Mouse (Mus musculus): ENCODE data around the gene Ago4. TPM values are rescaled to one million over a fixed set of nuclear protein-coding genes. Genes with fewer than 3 reads are reported as not detected.

The Ago4 gene
- total and polyA plus RNA-seq, 3 experiments = 0.42 to 1.8 TPM; not detected in 1

DNA sequence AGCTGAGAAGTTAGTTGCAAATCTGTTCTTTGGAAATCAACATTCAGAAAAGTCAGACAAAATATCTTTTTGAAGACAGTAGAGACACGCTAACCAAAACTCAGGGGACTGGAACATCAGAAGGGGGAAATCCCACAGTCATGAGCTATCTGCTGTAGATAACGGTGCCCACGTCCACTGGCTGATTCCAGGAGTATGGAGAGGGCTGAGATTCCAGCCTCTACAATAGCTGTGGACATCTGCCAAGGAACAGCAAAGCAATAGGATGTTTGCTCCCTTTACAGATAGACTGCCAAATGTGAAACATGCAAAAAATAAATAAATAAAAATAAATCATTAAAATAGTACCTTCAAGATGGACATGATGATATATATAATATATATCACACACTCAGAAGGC lies 88.7 kb downstream of the Ago4 start:
- no peaks in the 10 kb centered on the region for H3K4me1 ChIP-seq (ENCODE audit: control insufficient read depth in 1 of 2, insufficient read depth in 2 of 2, low read length in 2 of 2)
- no peaks in the 10 kb centered on the region for H3K79me2 ChIP-seq (ENCODE audit: control insufficient read depth, insufficient read depth, low read length, poor library complexity)
- no peak overlapping the region for H3K9ac ChIP-seq (ENCODE audit: control insufficient read depth, low read depth, low read length, poor library complexity, severe bottlenecking)
- no peak overlapping the region for H3K27ac ChIP-seq (ENCODE audit: control insufficient read depth, low read depth, low read length)
- peaks cover 0 to 7% of the 10 kb centered on the region in 2 experiments; a peak in 2 of 4 replicates for H3K36me3 ChIP-seq (ENCODE audit: control insufficient read depth in 1 of 2, insufficient read depth in 2 of 2, low read length in 2 of 2)
- no peaks in the 10 kb centered on the region for H3K9me3 ChIP-seq (replicated peaks; ENCODE audit: insufficient read depth, low read length)
- H3K27me3 ChIP-seq (ENCODE audit: control insufficient read depth in 1 of 2, insufficient read depth in 2 of 2, low read length in 2 of 2) = no peaks in the 10 kb centered on the region
- no peak overlapping the region for H3K4me3 ChIP-seq (ENCODE audit: control insufficient read depth in 1 of 2, insufficient read depth in 1 of 2, low read depth in 2 of 2, low read length in 2 of 2)
- TF ChIP-seq ETS1 (IDR thresholded peaks at IDR 0.05; ENCODE audit: low read depth, low read length) (no peak), ZNF384 (IDR thresholded peaks at IDR 0.05; ENCODE audit: low read depth, low read length) (no peak), POLR2AphosphoS2 (IDR thresholded peaks at IDR 0.05; ENCODE audit: low read length) (no peak), MAZ (IDR thresholded peaks at IDR 0.05; ENCODE audit: low read depth, low read length) (no peak), MAX (IDR thresholded peaks at IDR 0.05; ENCODE audit: low read length) (no peak), SIN3A (IDR thresholded peaks at IDR 0.05; ENCODE audit: low read length) (no peak), ZMIZ1 (IDR thresholded peaks at IDR 0.05; ENCODE audit: low read depth, low read length) (no peak), USF1 (IDR thresholded peaks at IDR 0.05; ENCODE audit: low read depth, low read length) (no peak), MXI1 (IDR thresholded peaks at IDR 0.05; ENCODE audit: low read depth, low read length) (no peak), GATA1 (IDR thresholded peaks at IDR 0.05; ENCODE audit: low read depth, low read length) (no peak), CHD2 (IDR thresholded peaks at IDR 0.05; ENCODE audit: low read length) (no peak)
- DNase-seq (ENCODE audit: low read depth, low spot score) = no peak

Other genes with a start within 250 kb of the Ago4 start
- not detected in 2 replicates for gene Col8a2, start 246.7 kb downstream of the Ago4 start, total RNA-seq (2012; rRNA removed)
- gene Col8a2, start 246.7 kb downstream of the Ago4 start, polyA plus RNA-seq (2012; ENCODE audit: insufficient read depth in 1 of 2, insufficient read length in 2 of 2, low read depth in 1 of 2, low replicate concordance in 2 of 2, missing spikeins in 1 of 2) = not detected
- gene Adprhl2, start 211.8 kb downstream of the Ago4 start, total RNA-seq (2012; rRNA removed) = 53.2 and 62.0 TPM in 2 replicates
- gene Adprhl2, start 211.8 kb downstream of the Ago4 start, polyA plus RNA-seq (2012; ENCODE audit: insufficient read depth in 1 of 2, insufficient read length in 2 of 2, low read depth in 1 of 2, low replicate concordance in 2 of 2, missing spikeins in 1 of 2) = 10 to 100 TPM in 1 of 2 experiments, not detected in 1; 53.7 TPM
- gene Tekt2, start 207.8 kb downstream of the Ago4 start, total RNA-seq (2012; rRNA removed) = 0.20 TPM in 1 of 2 replicates, not detected in the other
- under 1 TPM in 1 of 2 experiments, not detected in 1; 0.25 TPM for gene Tekt2, start 207.8 kb downstream of the Ago4 start, polyA plus RNA-seq (2012; ENCODE audit: insufficient read depth in 1 of 2, insufficient read length in 2 of 2, low read depth in 1 of 2, low replicate concordance in 2 of 2, missing spikeins in 1 of 2)
- 6.0 and 7.3 TPM in 2 replicates for gene Ago3, start 103.9 kb downstream of the Ago4 start, total RNA-seq (2012; rRNA removed)
- gene Ago3, start 103.9 kb downstream of the Ago4 start, polyA plus RNA-seq (2012; ENCODE audit: insufficient read depth in 1 of 2, insufficient read length in 2 of 2, low read depth in 1 of 2, low replicate concordance in 2 of 2, missing spikeins in 1 of 2) = 1 to 10 TPM in 1 of 2 experiments, not detected in 1; 7.9 TPM
- gene Ago1, start 64.9 kb downstream of the Ago4 start, total RNA-seq (2012; rRNA removed) = 5.4 and 6.0 TPM in 2 replicates
- gene Ago1, start 64.9 kb downstream of the Ago4 start, polyA plus RNA-seq (2012; ENCODE audit: insufficient read depth in 1 of 2, insufficient read length in 2 of 2, low read depth in 1 of 2, low replicate concordance in 2 of 2, missing spikeins in 1 of 2) = 100 to 1,000 TPM in 1 of 2 experiments, 10 to 100 TPM in 1; 15.4 to 312 TPM
- gene Clspn, start 23.5 kb upstream of the Ago4 start, total RNA-seq (2012; rRNA removed) = 42.0 and 46.9 TPM in 2 replicates
- 100 to 1,000 TPM in 1 of 2 experiments, 10 to 100 TPM in 1; 64.0 to 618 TPM for gene Clspn, start 23.5 kb upstream of the Ago4 start, polyA plus RNA-seq (2012; ENCODE audit: insufficient read depth in 1 of 2, insufficient read length in 2 of 2, low read depth in 1 of 2, low replicate concordance in 2 of 2, missing spikeins in 1 of 2)
- not detected in 2 replicates for gene 5730409E04Rik, start 76.3 kb upstream of the Ago4 start, total RNA-seq (2012; rRNA removed)
- not detected for gene 5730409E04Rik, start 76.3 kb upstream of the Ago4 start, polyA plus RNA-seq (2012; ENCODE audit: insufficient read depth in 1 of 2, insufficient read length in 2 of 2, low read depth in 1 of 2, low replicate concordance in 2 of 2, missing spikeins in 1 of 2)
- 201 and 224 TPM in 2 replicates for gene Psmb2, start 144.2 kb upstream of the Ago4 start, total RNA-seq (2012; rRNA removed)
- 100 to 1,000 TPM in 1 of 2 experiments, not detected in 1; 433 TPM for gene Psmb2, start 144.2 kb upstream of the Ago4 start, polyA plus RNA-seq (2012; ENCODE audit: insufficient read depth in 1 of 2, insufficient read length in 2 of 2, low read depth in 1 of 2, low replicate concordance in 2 of 2, missing spikeins in 1 of 2)
- not detected in 2 replicates for gene Tfap2e, start 202.8 kb upstream of the Ago4 start, total RNA-seq (2012; rRNA removed)
- gene Tfap2e, start 202.8 kb upstream of the Ago4 start, polyA plus RNA-seq (2012; ENCODE audit: insufficient read depth in 1 of 2, insufficient read length in 2 of 2, low read depth in 1 of 2, low replicate concordance in 2 of 2, missing spikeins in 1 of 2) = under 1 TPM in 1 of 2 experiments, not detected in 1; 0.03 TPM
- 24.3 and 27.3 TPM in 2 replicates for gene Ncdn, start 220.0 kb upstream of the Ago4 start, total RNA-seq (2012; rRNA removed)
- 10 to 100 TPM in 1 of 2 experiments, not detected in 1; 36.2 TPM for gene Ncdn, start 220.0 kb upstream of the Ago4 start, polyA plus RNA-seq (2012; ENCODE audit: insufficient read depth in 1 of 2, insufficient read length in 2 of 2, low read depth in 1 of 2, low replicate concordance in 2 of 2, missing spikeins in 1 of 2)
- gene AU040320, start 220.1 kb upstream of the Ago4 start, total RNA-seq (2012; rRNA removed) = 9.7 and 10.2 TPM in 2 replicates
- gene AU040320, start 220.1 kb upstream of the Ago4 start, polyA plus RNA-seq (2012; ENCODE audit: insufficient read depth in 1 of 2, insufficient read length in 2 of 2, low read depth in 1 of 2, low replicate concordance in 2 of 2, missing spikeins in 1 of 2) = 10 to 100 TPM in 1 of 2 experiments, not detected in 1; 17.1 TPM